Mouse (Mus musculus) kidney, adult 2 months (tissue): ENCODE results near the gene Slamf6. TPM values are rescaled to one million over a fixed set of nuclear protein-coding genes. Genes with fewer than 3 reads are reported as not detected.
"Not testable (repeated sequence)": the region's sequence is repeated elsewhere in the genome, so short reads cannot be mapped to it uniquely, and the experiment has no call there.

Source experiments
- DNase-seq: peaks from one replicate; pipeline ENCODE4 v3.0.0; 2021
- H3K27ac ChIP-seq: fragments of 200-500 bp; 2 replicates; pipeline ENCODE4 v1.5.1; 2012; ENCODE audit warnings: low read depth, low read length, control low read depth, inconsistent platforms; ENCODE audit not compliant: insufficient read depth
- H3K27me3 ChIP-seq: fragments of 200-500 bp; replicated peaks from 2 replicates; pipeline ENCODE4 v1.6.1; 2012; ENCODE audit warnings: mild to moderate bottlenecking, moderate library complexity, low read length, inconsistent platforms; ENCODE audit not compliant: control insufficient read depth, insufficient read depth
- H3K36me3 ChIP-seq: fragments of 200-500 bp; 2 replicates; pipeline ENCODE4 v1.6.1; 2012; ENCODE audit warnings: mild to moderate bottlenecking, moderate library complexity, low read length, inconsistent platforms; ENCODE audit not compliant: control insufficient read depth, insufficient read depth
- H3K4me1 ChIP-seq: fragments of 200-500 bp; 2 replicates; pipeline ENCODE4 v1.6.1; 2011; ENCODE audit warnings: low read length; ENCODE audit not compliant: control insufficient read depth, insufficient read depth
- H3K4me3 ChIP-seq: fragments of 200-500 bp; 2 replicates; pipeline ENCODE4 v1.5.1; 2011; ENCODE audit warnings: mild to moderate bottlenecking, low read depth, low read length, control low read depth; ENCODE audit not compliant: insufficient read depth
- CTCF ChIP-seq: fragments of 200-500 bp; conservative IDR thresholded peaks from 2 replicates; pipeline ENCODE4 v1.5.1; 2011; ENCODE audit warnings: low read depth, mild to moderate bottlenecking, control low read depth, low read length, moderate library complexity, mixed read lengths; ENCODE audit not compliant: insufficient read depth, insufficient read length
- POLR2A ChIP-seq: fragments of 200-500 bp; IDR thresholded peaks from one replicate; pipeline ENCODE4 v1.6.1; 2011; ENCODE audit warnings: low read depth, low read length, control low read depth
- WGBS: fragments of 180-500 bp; shearing (Covaris S2); methylation state at CpG from one replicate; pipeline ENCODE4 v1.1.7; 2018; 5-methylcytosine and 5-hydroxymethylcytosine counted together
- polyA plus RNA-seq: library from polyadenylated mRNA; depleted of rRNA; stranded (reverse); fragments of >200 nt; gene quantifications from 2 replicates; pipeline ENCODE4 v1.2.3, GENCODE M21; 2012; rRNA removed

Slamf6 gene
- 0.10 and 1.4 TPM in 2 replicates for polyA plus RNA-seq

DNA sequence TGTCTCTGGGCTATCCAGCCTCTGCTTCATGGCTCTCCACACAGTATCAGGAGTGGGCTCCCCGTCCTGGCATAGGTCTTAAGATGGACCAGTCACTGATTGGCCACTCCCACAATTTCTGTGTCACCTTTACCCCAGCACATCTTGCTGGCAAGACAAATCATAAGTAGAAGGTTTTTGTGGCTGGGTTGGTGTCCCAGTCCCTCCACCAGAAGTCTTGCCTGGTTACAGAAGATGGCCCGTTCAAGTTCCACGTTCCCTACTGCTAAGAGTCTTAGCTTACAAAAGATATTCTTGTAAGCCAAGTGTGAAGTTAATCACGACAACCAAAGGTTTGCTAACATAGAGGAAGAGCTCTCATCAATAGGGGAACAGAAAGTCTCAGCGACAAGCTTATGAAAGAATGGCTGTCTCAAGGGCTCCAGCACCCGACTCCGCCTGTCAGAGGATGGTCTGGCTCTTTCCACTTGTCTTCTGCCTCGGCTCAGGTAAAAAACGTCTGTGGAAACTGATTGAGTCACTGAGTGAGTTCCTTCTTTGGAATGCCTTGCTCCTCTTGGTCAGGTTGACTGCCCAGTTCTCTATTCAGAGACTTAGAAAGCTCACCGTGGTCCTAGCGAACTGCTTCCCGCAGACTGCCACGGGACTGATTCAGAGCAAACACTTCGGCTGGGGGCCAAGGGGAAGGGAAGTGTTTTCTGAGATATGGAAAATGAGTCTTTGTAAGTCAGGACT is at the start of gene Slamf6:
Slamf6 (plus strand) TSS at position 211 of the 735 bp plus-strand sequence.
- Histone ChIP-seq H3K27ac (no peak within 1 kb of the TSS), H3K4me3 (no peak within 1 kb of the TSS), H3K27me3 (no peaks in the 10 kb centered on the region; the same call in 1 of the 2 replicates), H3K36me3 (no peaks in the 10 kb centered on the region), H3K4me1 (no peaks in the 10 kb centered on the region)
- DNase-seq, result peak; percentile 8
- TF ChIP-seq POLR2A, result no peak
- TF ChIP-seq CTCF, result no peak
- 78% methylated on average over 14 of the region's 14 CpGs for WGBS

DNA sequence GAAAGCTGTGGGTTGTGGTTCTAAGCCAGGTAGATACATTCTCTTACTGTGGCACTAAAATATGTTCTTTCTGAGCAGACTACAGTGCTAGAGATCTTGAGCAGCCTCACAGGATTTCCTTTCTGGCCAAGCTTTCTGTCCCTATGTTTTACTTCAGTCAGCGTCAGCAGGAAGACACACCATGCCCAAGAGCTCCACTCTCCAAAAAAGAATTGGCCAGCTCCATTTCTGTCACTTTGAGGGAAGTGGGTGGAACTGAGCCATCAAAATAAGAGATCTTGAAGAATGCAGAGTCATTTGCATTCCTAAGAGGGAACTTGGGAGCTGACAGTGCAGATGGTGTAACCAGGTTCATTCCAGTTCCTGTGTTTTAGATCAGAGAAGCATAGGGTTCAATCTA is 30.3 kb upstream of the Slamf6 start:
- H3K36me3 ChIP-seq, result no peaks in the 10 kb centered on the region
- WGBS, result 81% methylated on average over 1 of the region's 1 CpGs
- no peaks in the 10 kb centered on the region for H3K4me1 ChIP-seq
- no peak for DNase-seq
- H3K27ac ChIP-seq, result no peak overlapping the region
- H3K27me3 ChIP-seq, result no peaks in the 10 kb centered on the region
- TF ChIP-seq CTCF (no peak), POLR2A (no peak)
- no peak overlapping the region for H3K4me3 ChIP-seq

DNA sequence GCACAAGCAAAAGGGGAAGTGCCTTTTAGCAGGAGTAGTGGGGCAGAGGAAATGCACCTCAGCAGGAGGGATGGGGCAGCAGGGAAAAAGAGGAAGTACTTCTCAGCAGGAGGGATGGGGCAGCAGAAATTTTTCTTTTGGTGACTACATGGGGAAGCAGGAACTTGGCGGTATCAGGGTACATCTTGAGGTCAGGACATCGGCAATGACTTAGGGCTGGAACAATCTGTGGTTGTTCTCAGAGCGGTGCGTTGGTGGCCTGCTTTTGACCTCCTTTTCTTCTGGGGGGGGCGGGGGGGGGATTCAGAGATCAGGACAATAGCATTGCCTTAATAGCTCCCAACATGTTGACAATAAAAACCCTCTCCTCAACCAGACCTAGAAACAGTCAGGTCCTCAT is 22.0 kb upstream of the Slamf6 start, which contains the start of gene Gm10521:
Gm10521 (plus strand) TSS at position 301 of the 400 bp plus-strand sequence.
- WGBS, result 83% methylated on average over 5 of the region's 5 CpGs
- not testable (repeated sequence) for DNase-seq, H3K27me3 ChIP-seq, H3K4me3 ChIP-seq, H3K36me3 ChIP-seq, H3K27ac ChIP-seq, H3K4me1 ChIP-seq

DNA sequence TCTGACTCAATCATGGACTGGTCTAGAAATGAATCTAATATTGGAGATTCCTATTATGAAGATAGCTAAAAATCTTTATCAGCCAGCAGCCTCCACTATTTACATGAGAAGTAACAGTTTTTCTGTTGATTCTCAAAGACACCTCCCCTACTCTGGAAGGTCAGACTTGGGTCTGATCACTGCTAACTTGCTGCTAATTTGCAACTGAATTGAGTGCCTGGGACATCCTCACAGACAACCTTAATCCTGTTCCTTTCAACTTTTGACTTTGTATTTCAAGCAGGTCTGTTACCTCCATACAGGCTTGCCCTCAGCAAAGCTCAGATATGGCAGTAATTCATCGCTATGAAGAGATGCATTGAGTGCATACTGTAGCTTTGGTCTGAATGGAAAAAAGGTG is 13.3 kb upstream of the Slamf6 start:
- DNase-seq, result no peak
- no peak overlapping the region for H3K4me3 ChIP-seq
- H3K27ac ChIP-seq, result no peak overlapping the region
- TF ChIP-seq CTCF, result no peak
- no peak for TF ChIP-seq POLR2A
- H3K27me3 ChIP-seq, result no peaks in the 10 kb centered on the region
- no peaks in the 10 kb centered on the region for H3K4me1 ChIP-seq
- no peaks in the 10 kb centered on the region for H3K36me3 ChIP-seq
- 88% methylated on average over 1 of the region's 1 CpGs for WGBS

DNA sequence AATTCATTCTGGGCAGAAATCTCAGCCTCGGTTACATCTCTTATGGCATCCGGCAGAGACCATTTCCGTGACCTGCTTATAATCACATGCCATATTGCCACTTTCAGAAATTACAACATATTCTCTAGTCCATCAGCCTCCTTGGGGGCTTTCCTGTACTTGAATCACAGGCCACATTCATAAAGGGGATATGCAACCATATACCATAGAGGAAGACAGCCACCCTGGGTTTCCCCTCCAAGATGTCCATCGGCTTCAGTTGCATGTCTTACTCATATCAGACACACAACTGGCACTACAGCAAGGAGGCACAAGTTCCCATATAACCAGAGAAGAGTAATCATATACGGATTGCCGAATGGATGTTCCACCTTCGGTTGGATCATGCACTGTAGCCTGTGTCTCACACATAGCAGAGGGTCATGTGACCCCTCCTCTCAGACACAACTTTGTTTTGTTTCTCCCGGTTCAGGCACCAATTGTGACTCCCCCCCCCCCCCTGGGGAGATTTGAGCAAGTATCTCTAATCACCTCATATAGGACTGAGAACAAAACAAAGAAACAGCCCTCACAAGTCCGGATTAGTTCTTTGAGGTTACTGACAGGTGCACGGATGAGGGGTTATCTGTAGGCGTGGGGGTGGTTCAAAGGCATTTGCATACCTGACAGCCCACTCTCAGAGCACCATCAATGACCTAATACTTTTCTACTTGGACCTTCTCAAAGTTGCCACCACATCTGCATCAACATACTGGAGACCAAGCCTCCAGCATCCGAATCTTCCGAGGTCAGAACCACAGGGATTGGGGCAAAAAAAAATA is 1.5 kb upstream of the Slamf6 start:
- WGBS, result 82% methylated on average over 13 of the region's 13 CpGs
- Histone ChIP-seq H3K4me1 (no peaks in the 10 kb centered on the region), H3K27ac (no peak overlapping the region), H3K4me3 (no peak overlapping the region), H3K36me3 (no peaks in the 10 kb centered on the region), H3K27me3 (no peaks in the 10 kb centered on the region; the same call in 1 of the 2 replicates)
- DNase-seq, result no peak
- no peak for TF ChIP-seq POLR2A
- TF ChIP-seq CTCF, result no peak

DNA sequence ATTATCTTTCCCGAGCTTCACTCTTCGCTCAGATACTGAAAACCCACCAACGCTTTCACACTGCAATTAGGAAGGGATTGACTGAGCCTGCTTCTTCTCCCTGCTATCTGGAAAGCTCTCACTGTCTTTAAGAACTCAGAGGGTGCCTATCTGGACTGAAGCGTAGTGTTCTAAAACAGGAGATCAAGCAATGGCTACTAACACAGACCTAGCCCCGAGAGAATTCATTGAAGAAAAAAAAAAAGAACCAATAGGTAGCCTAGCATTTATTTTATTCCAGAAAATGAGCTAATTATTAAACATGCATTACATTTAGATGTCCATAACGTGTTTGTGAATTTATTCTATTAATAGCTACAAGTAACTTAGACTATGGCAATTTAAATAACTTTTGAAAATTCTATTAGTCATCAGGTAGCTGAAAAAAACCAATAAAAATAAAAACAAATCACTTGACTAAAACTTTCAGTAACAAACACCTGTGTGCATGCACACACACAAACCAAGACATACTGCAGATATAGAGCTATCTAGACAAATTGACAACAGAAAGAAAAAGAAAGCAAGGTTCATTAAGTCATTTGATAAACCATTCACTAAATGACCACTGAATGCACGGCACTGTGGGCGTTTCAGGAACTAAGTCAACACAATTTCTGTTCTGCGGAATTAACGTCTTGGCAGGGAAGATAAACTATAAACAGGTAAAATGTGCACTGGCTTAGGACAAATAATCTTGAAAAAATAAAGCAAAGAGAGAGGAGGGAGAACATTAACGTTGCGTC is 1.0 kb downstream of the Slamf6 start:
- Histone ChIP-seq H3K27me3 (no peaks in the 10 kb centered on the region; the same call in 1 of the 2 replicates), H3K4me1 (no peaks in the 10 kb centered on the region), H3K4me3 (no peak overlapping the region), H3K36me3 (no peaks in the 10 kb centered on the region), H3K27ac (no peak overlapping the region)
- 64% methylated on average over 12 of the region's 12 CpGs for WGBS
- DNase-seq, result no peak
- TF ChIP-seq POLR2A (no peak), CTCF (no peak)

DNA sequence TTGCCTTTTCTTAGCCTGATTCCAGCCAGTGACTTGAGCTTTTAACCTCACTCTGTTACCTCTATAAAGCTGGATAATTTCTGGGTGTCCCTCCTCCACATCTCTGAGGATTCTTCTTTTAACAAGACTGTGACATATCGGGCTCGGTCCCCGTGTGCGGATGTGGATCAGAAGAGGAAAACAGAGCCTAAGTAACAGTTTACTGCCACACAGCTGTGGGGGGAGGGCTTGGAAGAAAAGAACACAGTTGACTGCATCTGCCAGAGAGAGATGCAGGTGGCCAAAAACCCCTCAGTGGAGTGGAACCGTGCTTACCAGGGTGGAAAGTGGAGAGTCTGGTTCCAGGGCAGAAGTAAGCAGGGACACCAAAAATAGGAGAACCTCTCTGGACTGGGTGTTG is 1.9 kb downstream of the Slamf6 start:
- H3K4me1 ChIP-seq, result no peaks in the 10 kb centered on the region
- DNase-seq, result no peak
- H3K27me3 ChIP-seq, result no peaks in the 10 kb centered on the region; the same call in 1 of the 2 replicates
- TF ChIP-seq CTCF, result no peak
- no peak for TF ChIP-seq POLR2A
- H3K27ac ChIP-seq, result no peak overlapping the region
- no peak overlapping the region for H3K4me3 ChIP-seq
- no peaks in the 10 kb centered on the region for H3K36me3 ChIP-seq
- WGBS, result 33% methylated on average over 5 of the region's 5 CpGs
